Mouse (Mus musculus): ENCODE data around the gene Zfp747. TPM values are rescaled to one million over a fixed set of nuclear protein-coding genes. Genes with fewer than 3 reads are reported as not detected.

Zfp747 gene
- polyA plus RNA-seq, 1 experiment, result 3.9 TPM

DNA sequence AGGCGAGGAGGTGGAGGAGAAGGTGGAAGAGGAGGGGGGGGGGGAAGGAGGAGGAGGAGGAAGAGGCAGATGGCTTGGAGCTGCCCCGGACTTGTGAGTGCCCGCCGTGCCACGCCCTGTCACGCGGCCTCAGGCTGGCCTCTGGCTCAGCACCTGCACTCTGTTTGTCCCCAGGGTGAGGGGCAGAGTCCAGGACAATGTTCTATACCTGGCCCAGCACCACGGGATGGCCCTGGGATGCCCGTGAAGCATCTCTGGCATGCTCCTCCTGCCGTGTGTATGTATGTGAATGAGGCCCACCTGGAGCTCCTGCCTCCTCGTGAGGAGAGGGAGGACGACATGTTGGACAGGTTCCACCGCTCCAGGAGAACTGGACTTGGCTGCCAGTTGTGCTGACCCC, 14.4 kb downstream of the Zfp747 start:
- no peak for TF ChIP-seq POLR2A (IDR thresholded peaks at IDR 0.05; ENCODE audit: borderline replicate concordance, control insufficient read depth, low read depth, low read length)
- no peak for TF ChIP-seq CTCF (IDR thresholded peaks at IDR 0.05; ENCODE audit: control insufficient read depth, insufficient read depth, low read length)
- H3K27ac ChIP-seq (ENCODE audit: control insufficient read depth, insufficient read depth, low read depth, low read length, poor library complexity), result no peak overlapping the region
- no peak overlapping the region for H3K4me3 ChIP-seq (replicated peaks; ENCODE audit: control insufficient read depth, low read depth, low read length)
- H3K4me1 ChIP-seq (ENCODE audit: control insufficient read depth, insufficient read depth, low read length), result no peaks in the 10 kb centered on the region
- WGBS, result 65% methylated on average over 13 of the region's 13 CpGs

DNA sequence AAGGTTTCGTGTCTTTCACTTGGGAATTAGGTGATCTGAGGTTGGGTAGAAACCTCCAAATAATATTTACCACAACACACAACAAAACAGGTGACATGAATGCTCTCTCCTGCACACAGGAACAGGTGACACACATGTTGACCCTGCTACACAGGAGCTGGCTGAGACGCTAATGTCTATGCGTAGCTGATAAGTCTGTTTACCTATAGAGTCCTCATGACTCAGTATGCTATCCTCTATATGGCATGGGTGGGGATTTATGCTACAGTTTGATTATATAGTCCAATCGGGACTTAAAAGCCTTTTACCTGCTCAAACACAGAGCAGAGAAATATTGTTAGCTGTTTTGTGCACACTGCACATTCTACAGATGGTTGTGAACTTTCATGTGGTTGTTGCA, 15.6 kb downstream of the Zfp747 start:
- Histone ChIP-seq H3K27ac (ENCODE audit: control insufficient read depth, insufficient read depth, low read depth, low read length, poor library complexity) (no peak overlapping the region), H3K4me3 (replicated peaks; ENCODE audit: control insufficient read depth, low read depth, low read length) (no peak overlapping the region), H3K4me1 (ENCODE audit: control insufficient read depth, insufficient read depth, low read length) (no peaks in the 10 kb centered on the region)
- 74% methylated on average over 4 of the region's 4 CpGs for WGBS
- no peak for TF ChIP-seq CTCF (IDR thresholded peaks at IDR 0.05; ENCODE audit: control insufficient read depth, insufficient read depth, low read length)
- TF ChIP-seq POLR2A (IDR thresholded peaks at IDR 0.05; ENCODE audit: borderline replicate concordance, control insufficient read depth, low read depth, low read length), result no peak

DNA sequence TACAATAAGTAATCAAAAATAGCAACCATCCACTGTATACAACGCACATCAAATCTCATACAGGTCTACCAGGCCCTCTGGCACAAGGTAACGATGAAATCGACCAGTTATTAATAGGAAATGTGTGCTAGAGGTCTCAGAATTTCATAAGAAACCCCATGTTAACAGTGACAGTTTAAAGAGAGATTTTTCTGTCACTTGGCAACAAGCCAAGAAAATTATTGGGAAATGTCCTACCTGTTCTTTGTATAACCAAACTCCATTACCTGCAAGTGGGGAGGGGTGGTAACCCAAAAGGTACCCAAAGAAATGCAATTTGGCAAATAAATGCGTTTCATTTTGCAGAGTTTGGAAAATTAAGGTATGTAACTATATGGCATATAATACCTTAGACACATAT, 17.4 kb downstream of the Zfp747 start:
- no peak overlapping the region for H3K27ac ChIP-seq (ENCODE audit: control insufficient read depth, insufficient read depth, low read depth, low read length, poor library complexity)
- no peak overlapping the region for H3K4me3 ChIP-seq (replicated peaks; ENCODE audit: control insufficient read depth, low read depth, low read length)
- TF ChIP-seq POLR2A (IDR thresholded peaks at IDR 0.05; ENCODE audit: borderline replicate concordance, control insufficient read depth, low read depth, low read length), result no peak
- no peak for TF ChIP-seq CTCF (IDR thresholded peaks at IDR 0.05; ENCODE audit: control insufficient read depth, insufficient read depth, low read length)
- 64% methylated on average over 4 of the region's 4 CpGs for WGBS
- no peaks in the 10 kb centered on the region for H3K4me1 ChIP-seq (ENCODE audit: control insufficient read depth, insufficient read depth, low read length)

- no peak overlapping the region for H3K4me3 ChIP-seq (replicated peaks; ENCODE audit: control insufficient read depth, low read depth, low read length)
- TF ChIP-seq CTCF (IDR thresholded peaks at IDR 0.05; ENCODE audit: control insufficient read depth, insufficient read depth, low read length), result no peak
- no peak for TF ChIP-seq POLR2A (IDR thresholded peaks at IDR 0.05; ENCODE audit: borderline replicate concordance, control insufficient read depth, low read depth, low read length)
- no peaks in the 10 kb centered on the region for H3K4me1 ChIP-seq (ENCODE audit: control insufficient read depth, insufficient read depth, low read length)
- WGBS, result 51% methylated on average over 2 of the region's 2 CpGs
- H3K27ac ChIP-seq (ENCODE audit: control insufficient read depth, insufficient read depth, low read depth, low read length, poor library complexity), result no peak overlapping the region
Measured at GRCm38 (mm10) chr7:127357871-127358270, 18.0 kb downstream of the Zfp747 start.

DNA sequence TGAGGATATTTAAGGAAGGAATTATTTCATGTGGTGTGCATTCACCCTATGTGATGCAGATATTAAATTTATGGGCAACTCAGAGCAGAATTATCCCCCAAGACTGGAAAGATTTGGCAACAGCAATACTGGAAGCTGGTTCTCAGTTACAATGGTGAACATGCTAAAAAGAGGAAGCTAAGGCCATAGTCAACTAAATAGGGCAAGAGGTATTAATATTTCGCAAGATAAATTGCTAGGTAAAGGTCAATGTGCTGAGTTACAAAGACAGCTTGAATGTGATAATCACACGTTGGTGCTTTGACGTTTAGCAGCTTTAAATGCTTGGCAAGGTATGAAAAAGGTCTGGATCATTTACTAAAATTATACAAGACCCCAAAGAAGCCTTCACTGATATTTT, 20.1 kb downstream of the Zfp747 start:
- TF ChIP-seq CTCF (IDR thresholded peaks at IDR 0.05; ENCODE audit: control insufficient read depth, insufficient read depth, low read length) (no peak), POLR2A (IDR thresholded peaks at IDR 0.05; ENCODE audit: borderline replicate concordance, control insufficient read depth, low read depth, low read length) (no peak)
- Histone ChIP-seq H3K4me3 (replicated peaks; ENCODE audit: control insufficient read depth, low read depth, low read length) (no peak overlapping the region), H3K27ac (ENCODE audit: control insufficient read depth, insufficient read depth, low read depth, low read length, poor library complexity) (no peak overlapping the region), H3K4me1 (ENCODE audit: control insufficient read depth, insufficient read depth, low read length) (no peaks in the 10 kb centered on the region; the same call in 1 of the 2 replicates)
- 33% methylated on average over 3 of the region's 3 CpGs for WGBS

GRCm38 (mm10) chr7:127351230-127352004, 24.4 kb downstream of the Zfp747 start:
- H3K4me3 ChIP-seq (replicated peaks; ENCODE audit: control insufficient read depth, low read depth, low read length), result no peak overlapping the region
- 32% methylated on average over 5 of the region's 5 CpGs for WGBS
- no peaks in the 10 kb centered on the region; the same call in 1 of the 2 replicates for H3K4me1 ChIP-seq (ENCODE audit: control insufficient read depth, insufficient read depth, low read length)
- H3K27ac ChIP-seq (ENCODE audit: control insufficient read depth, insufficient read depth, low read depth, low read length, poor library complexity), result no peak overlapping the region
- TF ChIP-seq CTCF (IDR thresholded peaks at IDR 0.05; ENCODE audit: control insufficient read depth, insufficient read depth, low read length), result no peak
- TF ChIP-seq POLR2A (IDR thresholded peaks at IDR 0.05; ENCODE audit: borderline replicate concordance, control insufficient read depth, low read depth, low read length), result no peak

DNA sequence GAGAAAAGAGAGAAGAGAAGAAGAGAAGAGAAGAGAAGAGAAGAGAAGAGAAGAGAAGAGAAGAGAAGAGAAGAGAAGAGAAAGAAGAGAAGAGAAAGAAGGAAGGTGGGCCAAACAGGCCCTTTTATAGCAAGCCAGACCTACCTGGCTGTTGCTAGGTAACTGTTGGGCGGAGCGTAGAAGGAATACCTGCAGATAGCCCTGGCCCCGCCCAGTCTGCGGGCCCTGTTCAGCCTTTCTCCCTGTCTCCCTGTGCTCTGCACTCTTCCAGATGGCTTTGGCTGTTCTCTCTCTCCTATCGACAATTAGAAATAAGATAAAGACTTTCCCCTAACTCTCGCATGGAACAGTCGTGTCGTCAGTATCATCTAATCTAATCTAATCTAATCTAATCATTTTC, 29.2 kb downstream of the Zfp747 start:
- no peak for TF ChIP-seq POLR2A (IDR thresholded peaks at IDR 0.05; ENCODE audit: borderline replicate concordance, control insufficient read depth, low read depth, low read length)
- TF ChIP-seq CTCF (IDR thresholded peaks at IDR 0.05; ENCODE audit: control insufficient read depth, insufficient read depth, low read length), result no peak
- 50% methylated on average over 8 of the region's 8 CpGs for WGBS
- Histone ChIP-seq H3K4me3 (replicated peaks; ENCODE audit: control insufficient read depth, low read depth, low read length) (no peak overlapping the region), H3K27ac (ENCODE audit: control insufficient read depth, insufficient read depth, low read depth, low read length, poor library complexity) (no peak overlapping the region), H3K4me1 (ENCODE audit: control insufficient read depth, insufficient read depth, low read length) (no peaks in the 10 kb centered on the region; the same call in 1 of the 2 replicates)

DNA sequence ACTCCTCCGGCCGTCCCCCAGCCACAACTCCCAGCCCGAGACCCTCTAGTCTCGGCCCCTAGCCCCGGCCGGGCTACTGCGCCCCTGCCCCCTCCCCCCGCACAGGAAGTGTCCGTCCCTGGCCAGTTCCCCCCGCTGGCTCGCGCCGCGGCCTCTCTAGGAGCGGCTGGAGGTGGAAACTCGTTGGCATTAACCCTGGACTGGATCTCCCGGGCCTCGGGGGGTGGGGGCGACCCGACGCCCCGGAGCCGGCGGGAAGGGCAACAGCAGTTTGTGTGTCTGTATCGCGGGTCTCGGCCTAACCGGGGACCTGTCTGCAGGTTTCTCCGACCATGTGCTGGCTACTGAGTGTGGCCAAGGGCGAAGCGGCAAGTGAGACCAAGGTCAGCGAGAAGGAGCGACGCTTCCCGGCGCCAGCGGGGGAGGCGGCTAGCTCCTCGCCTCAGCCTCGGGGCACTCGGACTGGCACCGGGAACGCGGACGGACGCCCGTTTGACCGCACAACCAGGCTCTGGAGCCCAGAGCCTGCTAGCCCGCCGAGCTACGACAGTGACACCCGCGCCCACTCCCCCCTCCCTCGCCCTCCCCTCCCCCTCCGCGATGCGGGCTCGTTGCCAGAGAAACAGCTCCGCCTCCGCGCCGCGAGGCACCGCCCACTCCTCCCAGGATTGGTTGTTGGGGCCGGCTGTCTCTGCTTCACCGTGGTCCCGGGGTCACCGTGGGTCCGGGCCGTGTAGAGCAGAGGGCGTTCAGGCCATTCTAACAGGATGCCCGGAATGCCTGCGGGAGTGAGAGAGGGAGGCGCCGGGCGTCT, 30.1 kb downstream of the Zfp747 start, which contains the start of gene Zfp768:
Zfp768 (minus strand) TSS at position 78 of the 814 bp plus-strand sequence.
- peak within 1 kb of the TSS; percentile 77 for H3K27ac ChIP-seq (ENCODE audit: control insufficient read depth, insufficient read depth, low read depth, low read length, poor library complexity)

More for the DNA sequence above, 30.1 kb downstream of the Zfp747 start, which contains the start of gene Zfp768:
- under 1% methylated on average over 76 of the region's 76 CpGs for WGBS
- peak; percentile 27; the same call in 1 of the 2 replicates for TF ChIP-seq POLR2A (IDR thresholded peaks at IDR 0.05; ENCODE audit: borderline replicate concordance, control insufficient read depth, low read depth, low read length)
- TF ChIP-seq CTCF (IDR thresholded peaks at IDR 0.05; ENCODE audit: control insufficient read depth, insufficient read depth, low read length), result no peak
- Histone ChIP-seq H3K4me1 (ENCODE audit: control insufficient read depth, insufficient read depth, low read length) (no peaks in the 10 kb centered on the region), H3K4me3 (replicated peaks; ENCODE audit: control insufficient read depth, low read depth, low read length) (peak within 1 kb of the TSS; percentile 78)
